Mouse (Mus musculus) thymus, postnatal 4 days (tissue): ENCODE measurements around the gene Dtd2.

Experiments used
- DNase-seq: peaks from one replicate; pipeline ENCODE4 v3.0.0; 2021

The Dtd2 gene

DNA sequence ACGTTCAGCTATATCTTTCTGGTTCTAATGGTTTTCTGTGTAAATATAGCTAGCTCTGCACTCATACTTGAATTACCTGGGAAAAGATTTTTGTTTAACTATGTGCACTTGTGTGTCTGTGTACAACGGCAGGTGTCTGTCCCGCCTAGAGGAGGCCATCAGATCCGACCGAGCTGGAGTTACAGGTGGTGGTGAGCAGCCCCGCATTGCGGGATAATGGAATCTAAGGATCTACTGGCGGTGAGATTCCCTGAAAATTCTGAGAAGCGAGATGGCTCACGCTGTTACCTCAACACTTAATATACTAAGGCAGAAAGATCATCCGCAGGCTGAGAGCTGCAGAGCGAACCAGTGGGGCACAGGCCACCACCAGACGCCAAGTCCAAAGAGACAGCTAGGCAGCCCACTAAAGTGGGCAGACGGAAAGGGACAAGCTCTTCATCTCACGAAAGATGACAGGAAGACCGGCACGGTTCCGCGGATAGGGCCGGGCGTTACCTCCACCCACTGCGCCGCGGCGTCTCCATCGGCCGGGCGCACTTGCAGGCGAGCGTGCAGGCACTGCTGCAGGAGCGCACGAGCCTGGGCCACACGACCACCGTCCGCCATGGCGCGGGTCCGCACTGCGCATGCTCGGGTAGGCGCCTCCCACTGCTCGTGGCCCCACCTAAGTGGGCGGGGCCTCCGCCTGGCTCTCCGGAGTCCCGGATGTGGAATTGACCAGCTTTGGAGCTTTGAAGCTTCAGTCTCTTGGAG lies at the start of gene Dtd2:
Gene Dtd2, minus strand, starts transcription at position 625 of the 756 bp plus-strand sequence.
- DNase-seq = peak; percentile 98

GRCm38 (mm10) chr12:52049324-52049723 lies 43.0 kb upstream of the Dtd2 start:
- DNase-seq = no peak

- no peak for DNase-seq
These were observed 40.1 kb upstream of the Dtd2 start for GRCm38 (mm10) chr12:52046371-52046770.

DNA sequence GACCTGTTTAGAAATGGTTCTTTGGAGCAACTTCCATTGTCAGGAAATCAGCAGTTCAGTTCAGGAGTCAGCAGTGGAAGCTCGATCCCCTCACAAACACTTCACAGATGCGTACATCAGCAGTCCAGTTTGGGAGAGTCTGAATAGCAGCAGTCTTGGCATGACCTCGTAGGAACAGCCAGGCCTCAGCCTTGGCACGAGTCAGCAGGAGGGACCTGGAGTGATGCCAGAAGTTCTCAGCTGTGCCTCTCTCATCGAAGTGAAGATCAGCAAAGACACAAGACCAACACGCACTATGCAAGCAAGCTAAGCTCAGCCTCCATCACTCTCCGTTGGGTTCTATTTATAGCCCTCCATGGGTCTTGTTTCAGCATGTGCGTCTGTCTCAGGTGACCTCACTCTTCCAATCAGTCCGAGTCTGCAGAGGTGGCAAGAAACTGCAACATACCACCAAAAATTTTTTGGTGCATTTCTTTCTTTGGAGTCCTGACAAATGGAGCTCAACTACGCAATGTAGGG lies 36.6 kb upstream of the Dtd2 start:
- no peak for DNase-seq

DNA sequence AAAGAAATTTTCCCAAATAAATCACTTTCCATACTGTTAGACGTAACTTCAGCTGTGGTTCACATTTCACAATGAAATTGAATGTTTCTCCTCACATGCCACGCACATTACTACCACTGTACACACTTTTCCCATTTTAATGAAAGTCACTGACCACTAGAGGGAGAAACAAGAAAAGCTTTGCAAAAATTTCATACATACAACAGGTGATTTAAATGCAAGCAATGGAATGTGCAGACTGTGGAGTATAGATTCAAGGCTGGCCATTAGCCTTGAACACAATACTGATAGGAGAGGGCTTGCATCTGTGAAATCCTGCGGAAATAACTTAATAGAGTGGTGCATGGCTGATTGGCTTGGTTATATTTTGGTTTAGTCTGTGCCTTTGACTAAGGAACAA lies 32.1 kb upstream of the Dtd2 start:
- DNase-seq = no peak

- DNase-seq = no peak
These were observed 28.7 kb upstream of the Dtd2 start for GRCm38 (mm10) chr12:52034956-52035355.

DNA sequence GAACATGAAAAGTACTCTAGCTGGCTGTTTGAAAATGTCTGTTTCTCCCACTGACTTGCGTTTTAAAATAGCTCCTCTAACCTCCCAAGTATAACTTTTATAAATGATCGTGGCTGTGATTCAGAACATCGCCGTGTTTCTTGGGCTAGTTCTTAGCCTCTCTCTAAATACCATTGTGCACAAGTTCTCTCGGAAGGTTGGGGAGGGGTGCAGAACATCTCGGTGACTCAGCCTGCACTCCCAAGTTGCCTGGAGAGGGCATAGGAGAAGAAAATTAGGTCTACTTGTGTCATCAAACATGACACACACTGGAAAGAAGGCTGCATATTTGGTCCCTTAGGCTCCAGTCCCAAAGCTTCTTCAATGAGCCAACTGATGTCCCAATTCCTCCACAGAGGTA lies 26.0 kb upstream of the Dtd2 start:
- DNase-seq = no peak

- DNase-seq = no peak
These were observed 21.7 kb upstream of the Dtd2 start, which contains the start of gene Gpr33 for GRCm38 (mm10) chr12:52027963-52028362. Gpr33 (minus strand) TSS chr12:52028063.

DNA sequence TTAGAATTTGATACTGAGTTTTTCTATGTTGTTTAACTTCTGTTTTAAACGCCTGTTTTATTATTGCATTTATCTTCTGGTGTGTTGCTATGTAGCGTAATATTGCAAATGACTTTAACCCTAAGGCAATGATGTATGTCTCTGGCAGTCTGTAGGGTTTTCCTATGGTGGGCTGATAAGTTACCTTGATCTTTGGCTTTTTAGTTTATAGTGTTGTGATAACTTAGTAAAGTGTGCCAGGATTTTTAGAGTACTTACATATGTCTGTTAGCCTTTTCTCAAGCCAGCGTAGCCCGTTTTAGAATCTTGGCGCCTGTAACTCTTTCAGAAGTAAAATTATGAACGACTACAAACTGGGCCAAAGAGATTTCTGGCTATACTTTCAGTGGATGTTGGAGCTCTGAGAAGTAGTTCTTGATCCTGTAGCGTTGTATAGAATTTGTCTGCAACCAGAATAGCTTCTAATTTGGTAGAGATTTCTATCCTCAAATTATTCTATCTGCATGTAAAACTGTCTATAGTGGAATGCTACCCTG lies 8.3 kb upstream of the Dtd2 start:
- DNase-seq = no peak

- DNase-seq = no peak
These were observed 7.7 kb upstream of the Dtd2 start for GRCm38 (mm10) chr12:52014044-52014443.

- no peak for DNase-seq
These were observed 7.0 kb upstream of the Dtd2 start for GRCm38 (mm10) chr12:52013274-52013673.

DNA sequence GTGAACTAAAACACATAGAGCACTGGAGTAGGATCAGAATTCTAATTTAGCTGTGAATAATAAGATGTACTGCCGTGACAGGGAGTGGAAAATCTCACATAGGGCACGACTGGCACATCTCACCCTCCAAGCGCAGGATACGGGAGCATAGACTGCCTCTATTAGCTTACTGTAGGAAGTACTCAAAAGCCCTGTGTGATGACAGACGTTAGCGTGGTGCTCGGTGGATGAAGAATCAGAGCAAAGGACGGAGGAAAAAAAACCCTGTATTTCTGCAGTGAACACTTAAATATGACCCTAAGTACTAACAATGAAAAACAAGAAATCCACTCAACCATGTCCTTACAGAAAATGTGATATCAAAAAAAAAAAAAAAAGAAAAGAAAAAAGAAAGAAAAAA lies 5.9 kb upstream of the Dtd2 start:
- DNase-seq = no peak

DNA sequence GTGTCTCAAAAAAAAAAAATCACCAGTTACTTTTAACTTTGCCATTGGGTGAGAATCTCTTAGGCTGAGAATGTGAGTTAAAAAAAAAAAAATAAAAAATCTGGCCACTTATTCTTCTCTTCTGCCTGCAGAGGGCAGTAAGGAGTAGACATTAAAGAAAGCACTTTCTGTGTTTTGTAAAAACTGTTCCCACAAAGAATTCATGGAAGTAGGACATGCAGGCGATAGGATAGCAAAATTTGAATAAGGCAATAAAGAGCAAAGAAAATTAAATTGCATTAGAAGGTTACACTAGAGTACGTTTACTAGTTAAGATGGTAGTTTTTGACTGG lies 4.3 kb upstream of the Dtd2 start:
- no peak for DNase-seq

DNA sequence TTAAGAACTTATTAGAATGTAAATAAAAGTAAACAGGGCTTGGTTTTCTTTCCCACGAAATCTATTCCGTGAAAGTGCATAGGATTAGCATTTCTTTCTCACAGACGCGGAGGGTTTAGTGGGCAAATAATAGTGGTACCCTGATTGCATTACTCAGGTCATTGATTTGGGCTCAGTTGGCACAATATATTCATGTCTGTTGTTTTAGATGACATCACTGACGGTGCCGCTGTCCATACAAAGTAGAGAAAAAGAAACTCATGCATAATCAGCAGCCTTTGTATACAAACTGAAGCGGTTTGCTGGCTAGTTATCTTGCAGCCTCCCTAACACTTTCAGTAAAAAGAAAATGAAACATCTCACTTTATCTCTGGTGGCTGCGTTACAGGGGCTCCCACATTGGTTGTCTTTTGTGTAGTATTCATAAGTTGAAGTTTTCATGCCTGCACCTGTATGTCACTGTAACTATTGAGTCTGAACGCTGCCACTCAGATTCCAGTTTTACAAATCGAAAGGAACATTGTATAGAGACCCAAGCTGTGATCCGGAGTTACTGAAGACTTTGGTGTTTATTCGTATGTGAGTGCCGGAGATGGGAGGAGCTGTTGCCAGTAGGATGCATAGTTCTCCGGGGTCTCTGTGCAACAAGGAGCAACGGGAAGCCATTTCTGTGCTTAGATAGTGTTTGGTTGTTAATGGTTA lies 3.8 kb upstream of the Dtd2 start:
- no peak for DNase-seq

- no peak for DNase-seq
These were observed 313 bp upstream of the Dtd2 start for GRCm38 (mm10) chr12:52006633-52006994.

DNA sequence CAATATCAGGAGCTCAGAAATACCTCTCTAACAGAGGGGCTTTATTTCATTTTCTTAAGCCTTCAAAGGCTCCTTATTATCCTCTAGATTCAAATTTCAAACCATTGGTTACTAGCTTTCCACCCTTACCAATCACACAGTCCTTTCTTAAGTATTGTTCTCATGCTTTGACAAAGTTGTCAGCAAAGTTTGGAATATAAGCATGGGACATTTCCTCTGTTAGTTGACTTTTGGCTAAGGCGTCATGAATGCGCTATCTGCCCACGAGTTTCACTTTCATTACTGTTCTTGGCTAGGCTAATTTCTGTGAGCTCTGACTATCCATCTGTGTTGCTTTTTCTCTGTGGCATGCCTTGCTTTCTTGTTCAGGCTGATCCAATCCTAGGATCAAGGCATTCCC lies 3.6 kb downstream of the Dtd2 start:
- DNase-seq = no peak

DNA sequence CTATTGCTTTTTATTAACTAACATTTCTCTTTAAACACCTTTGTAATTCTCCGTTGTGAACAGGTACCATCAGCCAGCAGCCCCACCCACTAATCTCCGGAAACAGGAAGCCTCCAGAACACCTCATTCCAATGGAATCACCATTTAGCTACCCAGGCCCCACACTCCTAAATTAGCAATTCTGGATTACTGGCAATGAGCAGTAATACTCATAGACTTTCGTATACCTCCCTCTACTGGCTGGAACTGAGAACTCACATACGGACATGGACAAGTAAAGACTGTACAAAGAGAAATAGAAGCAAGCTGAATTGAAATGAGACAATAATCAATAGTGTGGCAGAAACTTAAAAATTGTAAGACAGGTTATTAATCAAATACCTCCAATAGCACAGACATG lies 4.8 kb downstream of the Dtd2 start:
- DNase-seq = peak; percentile 57

GRCm38 (mm10) chr12:51998366-51998932 lies 7.9 kb downstream of the Dtd2 start:
- DNase-seq = no peak

DNA sequence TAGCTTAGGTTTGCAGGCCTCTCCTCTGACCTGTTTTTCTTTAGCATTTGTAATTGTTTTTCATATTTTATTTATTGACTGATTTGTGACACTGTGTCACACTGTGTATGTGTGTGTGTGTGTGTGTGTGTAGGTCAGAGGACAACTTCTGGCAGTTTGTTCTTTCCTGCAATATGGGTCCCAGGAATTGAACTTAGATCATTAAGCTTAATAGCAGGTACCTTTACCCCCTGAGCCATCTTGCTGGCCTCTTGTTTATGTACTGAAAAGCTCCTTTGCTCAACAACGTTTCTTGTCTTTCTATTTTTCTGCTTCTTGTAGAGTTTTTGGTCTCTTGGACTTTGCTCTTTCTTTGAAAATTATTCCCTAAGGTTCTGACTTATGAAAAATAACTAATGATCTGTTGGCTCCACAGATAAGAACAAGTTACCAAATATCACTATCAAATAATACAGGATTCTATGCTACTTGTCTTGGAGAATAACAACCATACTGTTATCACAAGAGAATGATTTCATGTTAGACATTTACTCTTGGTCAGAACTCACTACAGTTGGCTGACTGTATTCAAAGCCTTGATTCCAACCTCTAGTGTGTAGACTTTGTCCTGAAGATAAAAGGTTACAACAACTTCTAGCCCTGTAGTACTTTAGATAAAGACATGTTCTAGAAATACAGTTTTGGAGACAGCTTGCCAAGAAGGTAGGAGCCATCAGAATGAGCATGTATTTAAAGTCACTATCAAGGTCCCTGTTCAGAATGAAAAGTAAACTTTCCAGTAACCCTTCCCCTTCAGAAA lies 10.4 kb downstream of the Dtd2 start:
- DNase-seq = no peak

DNA sequence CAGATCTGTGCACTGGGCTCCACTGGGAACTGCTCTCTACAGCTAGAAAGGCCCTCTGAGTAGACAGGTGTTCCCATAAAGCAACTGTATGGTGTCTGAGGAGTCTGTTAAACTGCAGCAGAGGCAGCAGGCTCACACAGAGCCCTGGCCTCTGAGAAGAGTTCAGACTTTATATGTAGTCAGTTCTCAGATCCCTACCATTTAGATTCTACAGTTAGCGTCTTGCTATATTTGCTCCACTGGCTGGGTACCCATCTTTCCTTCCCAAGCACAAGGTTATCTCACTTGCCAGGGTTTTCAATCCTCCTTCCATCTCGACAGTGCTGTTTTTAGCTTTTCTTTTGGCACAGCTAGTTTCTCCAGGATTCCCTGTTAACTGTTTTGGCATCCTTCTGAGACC lies 15.7 kb downstream of the Dtd2 start:
- DNase-seq = no peak

GRCm38 (mm10) chr12:51988536-51988935 lies 17.8 kb downstream of the Dtd2 start:
- DNase-seq = no peak

DNA sequence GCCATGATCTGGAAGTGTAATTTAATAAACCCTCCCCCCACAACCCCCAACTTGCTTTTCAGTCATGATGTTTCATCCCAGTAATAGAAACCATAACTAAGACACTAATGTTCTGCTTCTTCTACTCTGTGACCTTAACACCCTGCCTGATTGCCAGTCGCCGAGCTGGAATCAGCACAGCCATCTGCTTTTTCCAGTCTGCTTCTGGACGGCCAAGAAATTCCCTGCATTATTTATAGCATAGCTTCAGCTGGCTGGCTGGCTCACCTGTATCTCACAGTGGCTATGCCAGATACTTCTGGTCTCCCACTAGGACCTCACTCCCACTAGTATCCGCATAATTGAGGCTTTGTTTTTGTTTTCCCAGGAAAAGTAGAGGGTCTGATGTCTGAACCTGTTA lies 20.5 kb downstream of the Dtd2 start:
- no peak for DNase-seq

DNA sequence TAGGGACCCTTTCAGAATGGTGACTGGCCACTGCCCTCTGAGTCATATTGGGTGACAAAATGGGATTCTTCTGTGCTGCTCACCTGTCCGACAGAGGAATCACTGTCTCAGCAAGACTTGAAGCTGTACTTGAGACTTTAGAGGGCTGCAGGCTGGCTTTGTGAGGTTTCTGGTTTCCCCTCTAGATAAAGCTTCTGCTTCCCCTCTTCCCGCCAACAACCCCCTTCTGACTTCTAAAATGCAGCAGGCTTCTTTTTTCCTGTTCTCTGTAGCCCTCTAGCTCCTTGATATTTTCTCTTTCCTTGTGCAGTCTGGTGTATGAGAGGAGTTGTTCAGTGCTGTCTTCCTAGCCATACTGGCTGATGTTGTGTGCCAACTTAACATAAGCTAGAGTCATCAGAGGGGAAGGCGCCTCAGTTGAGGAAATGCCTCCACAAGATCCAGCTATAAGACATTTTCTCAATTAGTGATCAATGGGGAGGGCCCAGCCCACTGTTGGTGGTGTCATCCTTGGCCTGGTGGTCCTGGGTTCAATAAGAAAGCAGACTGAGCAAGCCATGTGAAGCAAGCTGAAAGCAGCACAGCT lies 21.0 kb downstream of the Dtd2 start:
- no peak for DNase-seq
